Mouse (Mus musculus): ENCODE results near the gene Trpt1. TPM values are rescaled to one million over a fixed set of nuclear protein-coding genes. Genes with fewer than 3 reads are reported as not detected.

Gene Trpt1
- total RNA-seq, 2 experiments from 2014 or later, result 1.5 to 2.7 TPM

DNA sequence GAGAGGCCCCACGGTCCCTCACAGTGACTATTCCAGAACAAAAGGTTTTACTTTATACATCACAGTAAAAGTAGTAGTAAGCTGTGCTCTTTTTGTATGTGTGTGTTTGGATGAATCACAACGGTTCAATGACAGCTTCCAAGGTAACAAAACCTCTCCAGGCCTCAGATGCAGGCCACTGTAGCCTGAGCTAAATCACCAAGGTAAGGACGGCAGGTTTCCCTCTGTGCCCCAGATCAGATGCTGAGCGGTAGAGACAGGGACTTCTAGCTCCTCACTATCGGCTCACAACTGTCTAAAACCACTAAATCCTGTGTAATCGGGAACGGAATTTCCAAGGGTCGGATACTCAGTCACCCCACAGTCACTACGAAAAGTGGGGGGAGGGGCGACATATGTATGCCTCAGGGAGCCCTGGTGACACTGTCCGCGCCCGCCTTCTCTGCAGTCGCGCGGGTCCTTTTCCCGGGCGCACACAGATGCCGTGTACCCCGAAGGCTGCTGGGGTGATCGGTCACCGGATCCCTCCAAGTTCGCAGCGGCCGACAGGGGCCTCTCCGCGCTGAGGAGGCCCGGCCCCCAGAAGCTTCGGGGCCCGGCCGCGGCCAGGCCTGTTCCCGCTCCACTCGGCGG is 43.3 kb downstream of the Trpt1 start:
- ATAC-seq (ENCODE audit: poor library complexity, severe bottlenecking), result no peak

DNA sequence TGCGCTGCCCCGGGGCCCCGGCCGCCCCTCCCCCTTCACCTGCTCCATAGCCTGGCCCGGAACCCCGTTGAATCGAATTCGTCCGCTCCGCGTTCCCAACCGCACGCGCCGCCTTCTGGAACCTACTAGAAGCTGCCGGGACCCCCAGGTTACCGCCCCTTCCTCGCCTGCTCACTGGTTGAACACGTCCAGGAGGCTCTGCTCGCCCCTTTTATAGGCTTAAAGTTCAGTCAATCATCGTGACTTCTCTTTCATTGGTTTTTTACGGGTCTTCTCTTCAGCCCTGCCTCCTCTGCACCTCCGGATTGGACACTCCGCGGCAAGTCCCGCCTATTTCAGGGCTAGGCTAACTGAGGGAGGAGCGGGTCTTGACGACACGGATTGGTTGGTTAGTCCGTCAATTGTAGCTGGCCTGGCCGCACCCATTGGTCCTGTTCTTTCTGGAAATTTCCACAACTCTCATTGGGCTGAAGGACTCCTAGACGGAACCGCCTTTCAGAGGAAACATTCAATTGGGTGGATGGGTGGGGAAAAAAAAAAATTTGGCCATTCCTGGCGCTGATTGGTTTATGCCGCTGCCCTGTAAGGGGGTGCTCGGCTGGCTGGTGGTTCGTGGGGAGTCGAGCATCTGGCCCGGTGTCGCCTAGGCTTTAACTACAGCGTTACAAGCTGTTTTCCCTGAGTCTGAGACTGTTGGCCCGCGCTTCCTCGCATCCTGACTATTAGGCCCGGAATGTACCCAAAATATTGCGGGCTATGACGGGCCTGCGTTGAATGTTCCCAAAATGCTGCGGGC is 44.1 kb downstream of the Trpt1 start, which contains the start of gene Stip1:
Stip1 (minus strand) TSS at position 127 of the 796 bp plus-strand sequence.
- ATAC-seq (ENCODE audit: poor library complexity, severe bottlenecking), result peak; percentile 97

- ATAC-seq (ENCODE audit: poor library complexity, severe bottlenecking), result no peak
Observed at GRCm38 (mm10) chr19:7040637-7041130, 44.8 kb downstream of the Trpt1 start.

DNA sequence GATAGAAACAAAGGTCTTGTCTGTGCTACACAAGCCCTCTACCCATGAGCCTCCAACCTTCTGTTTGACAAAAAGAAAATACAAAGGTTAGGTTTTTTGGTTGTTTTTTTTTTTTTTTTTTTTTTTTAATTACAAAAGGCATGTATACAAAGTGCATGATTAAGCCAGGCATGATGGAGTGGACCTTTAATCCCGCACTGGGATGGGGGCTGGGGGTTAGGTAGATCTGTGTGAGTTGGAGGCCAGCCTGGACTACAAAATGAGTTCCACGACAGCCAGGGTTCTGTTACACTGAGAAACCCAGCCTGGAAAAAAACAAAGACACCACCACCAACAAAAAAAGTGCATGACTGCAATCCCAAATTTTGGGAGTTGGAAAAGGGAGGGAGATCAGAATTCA is 45.2 kb downstream of the Trpt1 start:
- ATAC-seq (ENCODE audit: poor library complexity, severe bottlenecking), result no peak

- no peak for ATAC-seq (ENCODE audit: poor library complexity, severe bottlenecking)
Observed at GRCm38 (mm10) chr19:7044279-7044678, 48.3 kb downstream of the Trpt1 start.

DNA sequence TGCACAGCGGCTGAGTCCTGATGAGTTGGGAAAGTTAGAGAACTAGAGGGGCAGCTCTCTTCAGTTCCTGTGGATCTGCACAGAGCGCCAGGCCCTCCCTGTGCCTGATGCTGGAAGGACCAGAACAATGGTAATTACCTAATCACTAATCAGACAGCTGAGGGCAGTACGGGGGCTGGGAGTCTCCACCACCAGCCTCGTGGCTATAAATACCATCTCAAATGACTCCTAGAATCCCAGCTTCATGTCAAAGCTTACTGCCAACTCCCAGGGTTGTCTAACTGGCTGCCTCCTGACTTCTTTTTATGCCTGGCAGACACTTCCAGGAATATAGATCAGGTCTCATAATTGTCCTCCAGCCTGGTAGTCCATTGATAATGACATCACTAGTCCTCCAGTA is 48.8 kb downstream of the Trpt1 start:
- ATAC-seq (ENCODE audit: poor library complexity, severe bottlenecking), result no peak

Other genes with a start within 250 kb of the Trpt1 start
- gene Rps6ka4, start 155.5 kb upstream of the Trpt1 start, total RNA-seq (2015), result 5.5 and 7.3 TPM in 2 replicates
- 17.2 and 21.4 TPM in 2 replicates for gene Rps6ka4, start 155.5 kb upstream of the Trpt1 start, total RNA-seq (2017)
- gene Ccdc88b, start 137.9 kb upstream of the Trpt1 start, total RNA-seq (2015), result 12.0 and 13.3 TPM in 2 replicates
- 45.9 and 78.0 TPM in 2 replicates for gene Ccdc88b, start 137.9 kb upstream of the Trpt1 start, total RNA-seq (2017)
- gene Trmt112, start 86.4 kb upstream of the Trpt1 start, total RNA-seq (2015), result 133 and 146 TPM in 2 replicates
- 176 and 188 TPM in 2 replicates for gene Trmt112, start 86.4 kb upstream of the Trpt1 start, total RNA-seq (2017)
- gene Prdx5, start 86.0 kb upstream of the Trpt1 start, total RNA-seq (2015), result 951 and 1,046 TPM in 2 replicates
- gene Prdx5, start 86.0 kb upstream of the Trpt1 start, total RNA-seq (2017), result 1,745 and 2,032 TPM in 2 replicates
- gene Esrra, start 74.3 kb upstream of the Trpt1 start, total RNA-seq (2015), result 11.9 and 12.4 TPM in 2 replicates
- 24.6 and 28.9 TPM in 2 replicates for gene Esrra, start 74.3 kb upstream of the Trpt1 start, total RNA-seq (2017)
- gene Catsperz, start 70.8 kb upstream of the Trpt1 start, total RNA-seq (2015), result not detected in 2 replicates
- gene Catsperz, start 70.8 kb upstream of the Trpt1 start, total RNA-seq (2017), result not detected in 2 replicates
- gene Kcnk4, start 61.6 kb upstream of the Trpt1 start, total RNA-seq (2015), result not detected in 2 replicates
- 0.11 TPM in 1 of 2 replicates, not detected in the other for gene Kcnk4, start 61.6 kb upstream of the Trpt1 start, total RNA-seq (2017)
- 16.4 and 20.3 TPM in 2 replicates for gene Bad, start 54.3 kb upstream of the Trpt1 start, total RNA-seq (2015)
- 45.2 and 67.1 TPM in 2 replicates for gene Bad, start 54.3 kb upstream of the Trpt1 start, total RNA-seq (2017)
- gene Gpr137, start 53.7 kb upstream of the Trpt1 start, total RNA-seq (2015), result 10.2 and 18.8 TPM in 2 replicates
- 18.4 and 20.2 TPM in 2 replicates for gene Gpr137, start 53.7 kb upstream of the Trpt1 start, total RNA-seq (2017)
- 54.3 and 63.8 TPM in 2 replicates for gene Ppp1r14b, start 21.2 kb upstream of the Trpt1 start, total RNA-seq (2015)
- 43.8 and 45.2 TPM in 2 replicates for gene Ppp1r14b, start 21.2 kb upstream of the Trpt1 start, total RNA-seq (2017)
- gene Plcb3, start 19.7 kb upstream of the Trpt1 start, total RNA-seq (2015), result 10.4 and 11.8 TPM in 2 replicates
- gene Plcb3, start 19.7 kb upstream of the Trpt1 start, total RNA-seq (2017), result 13.4 and 14.1 TPM in 2 replicates
- 127 and 145 TPM in 2 replicates for gene Fkbp2, start 15.6 kb upstream of the Trpt1 start, total RNA-seq (2015)
- 141 and 155 TPM in 2 replicates for gene Fkbp2, start 15.6 kb upstream of the Trpt1 start, total RNA-seq (2017)
- 7.8 and 8.0 TPM in 2 replicates for gene Vegfb, start 8.5 kb upstream of the Trpt1 start, total RNA-seq (2015)
- 2.4 and 2.8 TPM in 2 replicates for gene Vegfb, start 8.5 kb upstream of the Trpt1 start, total RNA-seq (2017)
- gene Dnajc4, start 3.6 kb upstream of the Trpt1 start, total RNA-seq (2015), result 19.5 and 23.0 TPM in 2 replicates
- gene Dnajc4, start 3.6 kb upstream of the Trpt1 start, total RNA-seq (2017), result 18.4 and 21.4 TPM in 2 replicates
- 16.6 and 29.0 TPM in 2 replicates for gene Nudt22, start within 50 bp of the Trpt1 start, total RNA-seq (2015)
- gene Nudt22, start within 50 bp of the Trpt1 start, total RNA-seq (2017), result 10.1 and 16.0 TPM in 2 replicates
- 76.4 and 89.1 TPM in 2 replicates for gene Fermt3, start 23.3 kb downstream of the Trpt1 start, total RNA-seq (2015)
- gene Fermt3, start 23.3 kb downstream of the Trpt1 start, total RNA-seq (2017), result 239 and 262 TPM in 2 replicates
- gene Stip1, start 43.8 kb downstream of the Trpt1 start, total RNA-seq (2015), result 90.4 and 95.8 TPM in 2 replicates
- 102 and 115 TPM in 2 replicates for gene Stip1, start 43.8 kb downstream of the Trpt1 start, total RNA-seq (2017)
- gene Macrod1, start 60.7 kb downstream of the Trpt1 start, total RNA-seq (2015), result 0.69 and 3.7 TPM in 2 replicates
- gene Macrod1, start 60.7 kb downstream of the Trpt1 start, total RNA-seq (2017), result 0.66 and 0.77 TPM in 2 replicates
- not detected in 2 replicates for gene Flrt1, start 109.6 kb downstream of the Trpt1 start, total RNA-seq (2015)
- not detected in 2 replicates for gene Flrt1, start 109.6 kb downstream of the Trpt1 start, total RNA-seq (2017)
- 33.6 and 40.7 TPM in 2 replicates for gene Otub1, start 210.2 kb downstream of the Trpt1 start, total RNA-seq (2015)
- gene Otub1, start 210.2 kb downstream of the Trpt1 start, total RNA-seq (2017), result 76.2 and 81.8 TPM in 2 replicates
- gene Cox8a, start 221.5 kb downstream of the Trpt1 start, total RNA-seq (2015), result 493 and 496 TPM in 2 replicates
- 661 and 699 TPM in 2 replicates for gene Cox8a, start 221.5 kb downstream of the Trpt1 start, total RNA-seq (2017)
- 31.2 and 31.9 TPM in 2 replicates for gene Naa40, start 245.1 kb downstream of the Trpt1 start, total RNA-seq (2015)
- 31.9 and 33.2 TPM in 2 replicates for gene Naa40, start 245.1 kb downstream of the Trpt1 start, total RNA-seq (2017)

Measured in megakaryocyte, adult 5-6 weeks (primary cell).